Mouse (Mus musculus): ENCODE data around the gene Fmnl2.

DNA sequence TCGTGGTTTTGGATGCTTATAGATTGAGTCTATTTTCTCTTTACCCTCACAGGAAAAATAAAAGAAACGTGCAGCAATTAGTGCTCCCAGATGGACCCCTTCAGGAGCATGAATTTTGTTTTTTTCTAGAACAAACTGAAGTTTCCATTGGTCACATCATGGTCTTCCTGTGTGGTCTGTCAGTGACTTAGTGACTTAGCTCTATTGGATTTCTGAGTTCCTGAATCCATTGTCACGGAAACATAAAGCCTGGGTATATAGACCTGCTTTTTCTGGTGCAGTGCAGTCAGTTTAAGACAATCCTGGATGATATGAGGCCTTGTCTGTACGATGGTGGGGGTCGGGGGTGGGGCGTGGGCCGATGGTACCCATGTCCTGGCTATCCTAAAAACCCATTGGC is 7.0 kb downstream of the Fmnl2 start:
- TF ChIP-seq CTCF (IDR thresholded peaks at IDR 0.05; ENCODE audit: control insufficient read depth, insufficient read depth, insufficient replicate concordance, low read depth, low read length) (no peak), POLR2A (IDR thresholded peaks at IDR 0.05; ENCODE audit: control insufficient read depth, low read depth, low read length) (no peak)

Data from testis, adult 2 months (tissue).